Mouse (Mus musculus): ENCODE measurements around the gene Hadha.

- TF ChIP-seq POLR2A (IDR thresholded peaks at IDR 0.05; ENCODE audit: borderline replicate concordance, extremely low read depth, low read depth, low read length) (no peak), CTCF (IDR thresholded peaks at IDR 0.05; ENCODE audit: insufficient read depth, low read length) (no peak)
Measured at GRCm38 (mm10) chr5:30095731-30096130, 59.2 kb downstream of the Hadha start.

Measured in lung, adult 2 months (tissue).